Mouse (Mus musculus): ENCODE data around the gene Adcy4. TPM values are rescaled to one million over a fixed set of nuclear protein-coding genes. Genes with fewer than 3 reads are reported as not detected.
A peak's percentile ranks its signal among the peaks of the same experiment; 100 is the strongest.

Gene Adcy4
- total RNA-seq, 2 experiments from 2014 or later, result 3.8 to 8.0 TPM

- no peak for DNase-seq (ENCODE audit: low spot score in 2 of 2)
- intact Hi-C loops (cut with DNase I), result no loop called here
Measured at GRCm38 (mm10) chr14:55724411-55724871, 59.5 kb downstream of the Adcy4 start.

GRCm38 (mm10) chr14:55723433-55723832 is 60.5 kb downstream of the Adcy4 start:
- no peak for DNase-seq (ENCODE audit: low spot score in 2 of 2)
- intact Hi-C loops (cut with DNase I), result loop anchor here (2.0 kb wide), 1 partner anchor 41 kb away; no protein-coding TSS in a partner anchor

- intact Hi-C loops (cut with DNase I), result loop anchor here (2.0 kb wide), 1 partner anchor 40 kb away; no protein-coding TSS in a partner anchor
- no peak for DNase-seq (ENCODE audit: low spot score in 2 of 2)
Measured at GRCm38 (mm10) chr14:55722438-55722945, 61.4 kb downstream of the Adcy4 start.

- peak; percentile 88 to 92 for DNase-seq (ENCODE audit: low spot score in 2 of 2)
- intact Hi-C loops (cut with DNase I), result loop anchor here (2.0 kb wide), 1 partner anchor 39 kb away; no protein-coding TSS in a partner anchor
Measured at GRCm38 (mm10) chr14:55721700-55722437, 62.0 kb downstream of the Adcy4 start, which contains the start of gene Rabggta. Gene Rabggta (minus strand): TSS chr14:55722263.

- intact Hi-C loops (cut with DNase I), result no loop called here
- no peak for DNase-seq (ENCODE audit: low spot score in 2 of 2)
Measured at GRCm38 (mm10) chr14:55721076-55721475, 62.8 kb downstream of the Adcy4 start.

- intact Hi-C loops (cut with DNase I), result no loop called here
- no peak for DNase-seq (ENCODE audit: low spot score in 2 of 2)
Measured at GRCm38 (mm10) chr14:55720666-55721065, 63.2 kb downstream of the Adcy4 start.

GRCm38 (mm10) chr14:55719737-55720136 is 64.2 kb downstream of the Adcy4 start:
- peak in 1 of 2 experiments; percentile 11 for DNase-seq (ENCODE audit: low spot score in 2 of 2)
- intact Hi-C loops (cut with DNase I), result no loop called here

Other genes with a start within 250 kb of the Adcy4 start
- 10 to 100 TPM; 24.8 to 28.9 TPM for gene Pck2, start 243.8 kb downstream of the Adcy4 start, total RNA-seq (2021)
- gene Dcaf11, start 224.1 kb downstream of the Adcy4 start, total RNA-seq (2021), result 10 to 100 TPM; 76.9 to 82.1 TPM
- 1 to 10 TPM in 1 of 2 experiments, not detected in 1; 1.0 TPM for gene A730061H03Rik, start 223.7 kb downstream of the Adcy4 start, total RNA-seq (2021)
- not detected for gene Fitm1, start 208.5 kb downstream of the Adcy4 start, total RNA-seq (2021)
- gene Psme1, start 206.0 kb downstream of the Adcy4 start, total RNA-seq (2021), result 10 to 100 TPM; 41.9 to 50.1 TPM
- gene Emc9, start 198.8 kb downstream of the Adcy4 start, total RNA-seq (2021), result 10 to 100 TPM; 49.0 to 52.7 TPM
- 10 to 100 TPM; 42.3 to 45.4 TPM for gene Psme2, start 193.0 kb downstream of the Adcy4 start, total RNA-seq (2021)
- 10 to 100 TPM; 30.4 to 33.5 TPM for gene Rnf31, start 192.4 kb downstream of the Adcy4 start, total RNA-seq (2021)
- 10 to 100 TPM in 1 of 2 experiments, 1 to 10 TPM in 1; 9.1 to 11.6 TPM for gene Irf9, start 180.5 kb downstream of the Adcy4 start, total RNA-seq (2021)
- gene Rec8, start 166.1 kb downstream of the Adcy4 start, total RNA-seq (2021), result 1 to 10 TPM; 1.6 to 4.4 TPM
- gene Ipo4, start 148.1 kb downstream of the Adcy4 start, total RNA-seq (2021), result 100 to 1,000 TPM; 112 to 122 TPM
- gene Gm49378, start 146.2 kb downstream of the Adcy4 start, total RNA-seq (2021), result 1 to 10 TPM in 1 of 2 experiments, under 1 TPM in 1; 0.84 to 4.9 TPM
- 10 to 100 TPM; 39.0 to 41.9 TPM for gene Tm9sf1, start 140.3 kb downstream of the Adcy4 start, total RNA-seq (2021)
- 1 to 10 TPM in 1 of 2 experiments, under 1 TPM in 1; 0.49 to 1.6 TPM for gene Tssk4, start 133.9 kb downstream of the Adcy4 start, total RNA-seq (2021)
- 10 to 100 TPM; 39.1 to 41.7 TPM for gene Mdp1, start 123.6 kb downstream of the Adcy4 start, total RNA-seq (2021)
- 10 to 100 TPM; 20.6 to 24.9 TPM for gene Gmpr2, start 112.2 kb downstream of the Adcy4 start, total RNA-seq (2021)
- 100 to 1,000 TPM; 310 to 333 TPM for gene Nedd8, start 112.0 kb downstream of the Adcy4 start, total RNA-seq (2021)
- 10 to 100 TPM; 15.2 to 16.9 TPM for gene Tinf2, start 102.3 kb downstream of the Adcy4 start, total RNA-seq (2021)
- not detected for gene Tgm1, start 70.2 kb downstream of the Adcy4 start, total RNA-seq (2021)
- gene Rabggta, start 61.8 kb downstream of the Adcy4 start, total RNA-seq (2021), result 10 to 100 TPM; 50.6 to 50.9 TPM
- gene Dhrs1, start 38.4 kb downstream of the Adcy4 start, total RNA-seq (2021), result 10 to 100 TPM; 78.5 to 83.9 TPM
- 10 to 100 TPM; 10.5 to 12.5 TPM for gene Nop9, start 38.4 kb downstream of the Adcy4 start, total RNA-seq (2021)
- 1 to 10 TPM; 2.5 to 3.0 TPM for gene Cideb, start 25.6 kb downstream of the Adcy4 start, total RNA-seq (2021)
- gene Ltb4r2, start 22.7 kb downstream of the Adcy4 start, total RNA-seq (2021), result under 1 TPM; 0.20 to 0.67 TPM
- under 1 TPM; 0.29 to 0.59 TPM for gene Ltb4r1, start 18.1 kb downstream of the Adcy4 start, total RNA-seq (2021)
- under 1 TPM in 1 of 2 experiments, not detected in 1; 0.89 TPM for gene Ripk3, start 4.8 kb upstream of the Adcy4 start, total RNA-seq (2021)
- gene Nfatc4, start 39.0 kb upstream of the Adcy4 start, total RNA-seq (2021), result 1 to 10 TPM; 1.8 TPM
- 1 to 10 TPM; 7.9 to 9.5 TPM for gene Nynrin, start 69.9 kb upstream of the Adcy4 start, total RNA-seq (2021)
- gene Cbln3, start 100.3 kb upstream of the Adcy4 start, total RNA-seq (2021), result under 1 TPM; 0.29 to 0.49 TPM
- gene Khnyn, start 100.9 kb upstream of the Adcy4 start, total RNA-seq (2021), result 10 to 100 TPM; 11.4 to 12.7 TPM
- gene Sdr39u1, start 116.2 kb upstream of the Adcy4 start, total RNA-seq (2021), result 100 to 1,000 TPM in 1 of 2 experiments, 10 to 100 TPM in 1; 89.7 to 104 TPM
- not detected for gene Cma1, start 160.6 kb upstream of the Adcy4 start, total RNA-seq (2021)
- not detected for gene Cma2, start 166.9 kb upstream of the Adcy4 start, total RNA-seq (2021)
- not detected for gene Mcpt1, start 233.9 kb upstream of the Adcy4 start, total RNA-seq (2021)
- not detected for gene Mcpt9, start 246.4 kb upstream of the Adcy4 start, total RNA-seq (2021)